Mouse (Mus musculus) NIH3T3 (cell line): ENCODE data around the gene Lhpp.

Experiments
- DNase-seq: peaks from one replicate; pipeline ENCODE4 v3.0.0-alpha.2; 2012; ENCODE audit warnings: low read depth

Lhpp gene

DNA sequence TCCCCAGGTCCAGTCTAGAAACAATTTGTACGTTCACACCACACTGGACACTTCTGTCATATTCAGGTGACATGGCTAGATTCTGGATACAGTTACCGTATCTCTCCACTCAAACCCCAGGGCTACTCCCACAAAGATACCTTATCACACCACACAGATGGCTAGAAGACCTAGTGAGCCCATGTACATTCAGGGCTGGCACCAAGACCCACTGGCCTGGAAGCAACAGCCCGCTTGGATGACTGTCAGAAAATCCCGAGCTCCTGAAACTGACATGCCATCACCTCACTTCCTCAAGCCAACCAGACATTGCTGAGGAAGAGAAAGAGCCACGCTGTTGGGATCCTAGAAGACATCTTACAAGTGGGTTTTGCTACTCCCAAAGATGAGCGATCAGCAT is 128.4 kb downstream of the Lhpp start:
- no peak for DNase-seq

DNA sequence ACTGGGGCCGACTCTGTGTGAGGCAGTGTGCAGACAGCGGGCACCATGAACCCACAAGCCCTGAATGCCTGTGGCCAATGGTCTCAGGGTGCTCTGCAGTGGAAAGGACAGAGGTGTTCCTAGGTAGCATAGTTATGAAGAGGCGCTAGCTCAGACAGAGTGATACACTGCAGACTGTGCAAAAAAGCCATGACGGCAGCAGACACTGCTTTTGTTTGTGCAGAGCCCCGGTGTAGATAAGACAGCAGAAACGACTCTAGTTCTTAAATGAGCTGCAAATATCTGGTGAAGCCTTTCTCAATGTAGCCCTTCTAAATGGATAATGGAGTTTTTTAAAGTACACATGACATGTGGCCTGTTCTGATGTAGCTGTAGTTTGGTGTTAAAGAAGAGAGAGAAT is 129.4 kb downstream of the Lhpp start:
- DNase-seq = no peak

DNA sequence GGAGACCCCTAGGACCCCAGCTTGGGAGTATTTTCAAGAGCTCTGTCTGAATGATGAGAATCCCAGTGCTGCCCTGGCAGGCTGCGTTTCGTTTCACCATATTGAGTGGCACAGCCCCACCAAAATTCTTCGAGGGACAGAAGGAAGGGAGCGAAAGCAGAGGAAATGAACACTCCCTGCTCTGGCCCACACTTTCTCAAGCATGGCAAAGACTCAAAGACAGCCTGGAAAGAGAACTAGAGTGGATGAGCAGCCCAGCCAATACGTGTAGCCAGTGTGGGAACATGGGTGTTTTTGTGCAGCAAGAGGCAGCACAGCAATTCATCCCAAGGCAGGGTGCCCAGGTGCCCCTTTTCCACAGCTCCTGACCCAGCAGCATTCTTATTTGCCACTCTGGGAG is 132.5 kb downstream of the Lhpp start:
- no peak for DNase-seq

DNA sequence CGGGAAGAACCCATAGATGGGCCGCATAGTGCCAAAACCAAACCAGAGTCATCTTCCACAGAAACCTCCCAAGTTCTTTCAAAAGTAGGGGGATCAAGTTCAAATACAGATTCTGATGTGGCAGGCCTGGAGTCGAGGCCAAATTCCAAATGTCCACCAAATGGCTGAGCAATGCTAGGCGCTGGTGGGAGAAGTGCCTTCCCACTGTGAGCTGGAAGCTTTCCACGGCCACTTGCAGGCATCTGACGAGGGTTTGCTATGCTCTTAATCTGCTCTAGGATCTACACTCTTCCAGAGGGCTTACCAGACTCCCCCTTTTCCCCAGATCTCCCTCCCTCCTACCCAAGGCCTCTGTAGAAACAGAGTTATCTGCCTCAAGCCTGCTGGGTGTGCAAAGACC is 136.7 kb downstream of the Lhpp start:
- no peak for DNase-seq

DNA sequence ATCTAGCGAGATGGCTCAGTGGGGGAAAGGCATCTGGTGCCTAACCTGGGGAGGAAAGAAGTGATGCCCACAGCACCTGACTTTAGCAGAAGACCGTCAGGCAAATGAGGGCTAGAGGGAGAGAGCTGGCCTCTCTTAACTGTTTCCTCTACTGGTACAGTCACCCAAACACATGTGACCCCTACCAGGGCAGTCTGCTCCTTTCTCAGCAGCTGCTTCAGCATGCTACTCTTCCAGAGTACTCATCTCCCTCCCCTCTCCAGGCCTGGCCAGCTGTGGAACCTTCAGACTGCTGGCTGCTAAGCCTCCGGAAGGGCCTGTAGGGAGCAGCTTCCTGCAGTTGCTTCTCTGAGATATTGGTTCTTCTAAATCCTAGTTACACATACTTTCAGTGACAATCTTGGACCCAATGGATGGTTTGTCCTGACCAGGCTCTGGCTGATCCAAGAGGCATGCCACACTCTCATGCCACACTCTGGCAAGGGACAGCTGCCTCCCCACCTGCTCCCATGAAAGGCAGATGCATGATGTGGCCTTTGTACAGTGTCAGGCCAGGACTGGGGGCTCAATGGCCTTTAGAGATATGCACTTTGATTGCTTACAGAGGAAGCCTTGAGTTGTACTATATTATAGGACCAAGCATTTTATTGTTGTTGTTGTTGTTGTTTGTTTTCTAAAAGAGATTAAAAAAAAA is 137.8 kb downstream of the Lhpp start:
- no peak for DNase-seq

DNA sequence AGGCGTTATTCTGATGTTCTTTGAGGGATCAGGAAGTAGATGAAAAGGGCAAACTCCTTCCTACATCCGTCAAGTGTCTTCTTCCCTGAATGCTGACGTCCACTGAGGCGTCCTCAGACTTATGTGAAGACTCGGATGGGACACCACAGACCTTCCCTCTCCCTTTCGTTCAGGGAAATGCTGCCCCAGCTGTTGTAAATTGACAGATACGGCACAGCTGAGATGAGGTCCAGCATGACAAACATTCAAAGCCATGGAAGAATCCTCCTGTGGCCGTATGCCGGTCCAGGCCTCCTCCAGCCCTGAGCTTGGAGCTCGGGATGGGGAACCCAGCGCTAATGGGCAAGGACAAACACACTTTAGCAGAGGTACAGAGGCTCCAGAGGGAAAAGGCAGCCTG is 139.1 kb downstream of the Lhpp start:
- DNase-seq = no peak

DNA sequence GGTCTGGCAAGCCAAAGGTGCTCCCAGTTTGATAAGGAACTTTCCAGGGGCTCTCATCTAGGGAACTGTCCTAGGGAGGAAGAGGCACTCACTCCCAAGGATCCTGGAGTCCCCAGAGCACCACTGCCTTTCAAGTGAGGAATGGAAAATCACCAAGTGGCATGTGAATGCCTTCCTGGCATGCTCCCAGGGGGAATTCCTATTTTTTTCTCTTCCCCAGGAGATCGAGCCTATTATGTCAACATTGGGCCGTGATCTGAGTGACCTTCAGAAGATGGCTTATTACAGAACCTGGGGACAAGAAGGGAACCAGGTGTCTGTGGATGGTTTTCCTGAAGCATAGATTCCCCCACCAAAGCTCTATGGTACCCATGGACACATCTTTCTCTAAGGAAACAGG is 141.3 kb downstream of the Lhpp start:
- DNase-seq = no peak

DNA sequence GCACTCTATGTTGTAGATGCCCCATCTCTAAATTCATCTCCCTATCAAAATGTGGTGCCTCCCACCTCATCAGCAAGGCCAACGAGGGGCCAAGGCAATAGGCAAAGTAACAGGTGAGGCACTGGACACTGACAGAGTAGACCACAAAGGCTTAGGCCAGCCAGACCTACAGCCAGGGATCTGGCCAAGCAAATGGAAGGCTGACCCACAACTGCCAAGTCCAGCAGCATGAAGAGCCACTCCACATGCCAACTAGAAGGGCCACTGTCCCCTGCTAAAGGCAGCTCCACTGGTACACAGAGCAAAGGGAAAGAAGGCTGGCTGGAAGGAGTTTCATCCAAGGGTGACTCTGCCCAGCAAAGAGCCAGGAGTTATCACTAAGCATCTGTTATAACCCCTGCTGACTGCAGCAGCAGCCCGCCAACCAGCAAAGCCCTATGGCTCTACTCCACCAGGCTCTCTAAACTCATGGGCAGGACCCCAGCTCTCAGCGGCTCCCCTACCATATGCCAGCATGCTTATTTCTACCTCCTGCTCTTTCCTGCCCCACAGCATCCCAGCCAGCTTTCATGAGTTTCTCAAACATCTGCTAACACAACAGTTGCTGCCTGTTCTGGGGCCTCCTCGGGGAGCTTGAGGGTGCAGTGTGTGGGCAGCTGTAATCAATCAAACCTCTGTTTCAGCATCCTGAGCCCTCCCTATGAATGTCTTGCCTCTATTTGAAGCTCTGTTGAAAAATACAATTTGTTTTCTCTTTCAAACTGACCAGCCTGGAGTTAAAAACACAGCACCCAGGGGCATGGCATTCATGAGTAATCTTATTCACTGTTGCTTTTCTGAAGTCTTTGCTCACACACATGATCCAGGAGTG is 143.3 kb downstream of the Lhpp start:
- peak; percentile 72 for DNase-seq

DNA sequence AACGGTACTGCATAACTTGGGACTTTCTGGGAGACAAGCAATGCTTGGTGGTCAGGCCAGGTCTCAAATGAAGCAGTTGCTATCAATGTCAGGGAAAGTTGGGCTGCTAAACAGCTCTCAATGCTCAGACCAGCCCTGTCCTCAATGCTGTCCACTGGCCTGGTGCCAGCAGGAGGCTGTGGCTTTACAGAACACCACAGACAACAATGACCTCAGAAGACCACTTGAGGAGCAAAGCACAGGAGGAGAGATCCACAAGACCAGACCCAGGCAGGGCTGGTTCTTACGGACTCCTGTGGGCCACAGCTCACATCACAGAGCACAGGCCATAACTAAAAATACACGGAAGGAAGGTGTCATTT is 143.9 kb downstream of the Lhpp start:
- DNase-seq = peak; percentile 57
